Mouse (Mus musculus) MEL (cell line): ENCODE data around the gene Cdc14b.

Source experiments
- CTCF ChIP-seq, 3 experiments: IDR thresholded peaks in 2 of 3; conservative IDR thresholded peaks in 1 of 3; 2 replicates each; pipeline ENCODE4 v1.5.1; 2011 to 2012; ENCODE audit warnings: low read length in 3 of 3, low read depth in 2 of 3, mild to moderate bottlenecking in 2 of 3, improper control_type of control experiment in 1 of 3, inconsistent platforms in 1 of 3, mixed read lengths in 1 of 3, moderate library complexity in 1 of 3; ENCODE audit not compliant: control insufficient read depth in 1 of 3, insufficient read depth in 1 of 3, poor library complexity in 1 of 3, severe bottlenecking in 1 of 3
- POLR2A ChIP-seq, 2 experiments: IDR thresholded peaks; 2 replicates each; pipeline ENCODE4 v1.6.1; 2011 to 2012; ENCODE audit warnings: low read length in 2 of 2, mild to moderate bottlenecking in 2 of 2, control low read depth in 1 of 2, improper control_type of control experiment in 1 of 2, low read depth in 1 of 2, moderate library complexity in 1 of 2; ENCODE audit not compliant: control insufficient read depth in 1 of 2, insufficient read depth in 1 of 2, poor library complexity in 1 of 2
- ZC3H11A ChIP-seq: IDR thresholded peaks from 2 replicates; pipeline ENCODE4 v1.6.1; 2012; ENCODE audit warnings: low read depth, mild to moderate bottlenecking, inconsistent platforms, low read length, improper control_type of control experiment

DNA sequence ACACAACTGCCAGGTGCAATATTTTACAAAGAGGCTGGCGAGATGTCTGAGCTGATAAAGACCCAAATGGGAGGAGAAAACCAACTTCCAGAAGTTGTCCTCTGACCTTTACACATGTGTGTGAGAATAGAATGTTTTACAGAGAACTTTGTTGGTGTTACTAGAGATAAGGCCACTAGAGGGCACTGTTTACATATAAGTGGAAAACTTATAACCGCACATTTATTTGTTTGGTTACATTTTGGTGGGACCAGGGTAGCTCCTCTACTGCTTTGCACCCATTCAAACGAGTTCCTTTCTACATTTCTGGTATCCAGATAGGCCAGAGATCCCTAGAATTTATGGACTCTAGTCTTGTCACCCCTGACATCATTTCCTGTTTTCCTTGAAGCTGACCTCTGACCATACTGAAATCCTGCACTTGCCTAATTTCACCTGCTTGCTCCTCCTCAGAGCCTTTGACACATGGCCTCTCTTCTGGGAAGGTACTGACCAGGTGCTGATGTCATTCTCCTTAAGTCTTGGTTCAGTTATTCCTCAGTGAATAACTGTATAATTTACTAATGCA lies 40.5 kb upstream of the Cdc14b start:
- TF ChIP-seq CTCF (IDR thresholded peaks at IDR 0.05 in 2 of 3, conservative IDR thresholded peaks at IDR 0.05 in 1 of 3; ENCODE audit: control insufficient read depth in 1 of 3, insufficient read depth in 1 of 3, low read depth in 2 of 3, low read length in 3 of 3, poor library complexity in 1 of 3, severe bottlenecking in 1 of 3) (peak; percentile 14 to 87 (median 58); a peak in 4 of 6 replicates), POLR2A (IDR thresholded peaks at IDR 0.05; ENCODE audit: control insufficient read depth in 1 of 2, insufficient read depth in 1 of 2, low read depth in 1 of 2, low read length in 2 of 2, poor library complexity in 1 of 2) (no peak), ZC3H11A (peak; percentile 95)
